Mouse (Mus musculus) heart, postnatal 0 days (tissue): ENCODE data around the gene Gm19410. TPM values are rescaled to one million over a fixed set of nuclear protein-coding genes. Genes with fewer than 3 reads are reported as not detected.
A peak's percentile ranks its signal among the peaks of the same experiment; 100 is the strongest.

Experiments
- ATAC-seq: fragments of 200-750 bp; cut with Nextera tagmentation; 2 replicates; pipeline ENCODE4 v1.8.0; 2017; ENCODE audit warnings: low read depth, moderate number of reproducible peaks, moderate library complexity; ENCODE audit not compliant: insufficient read depth
- DNase-seq: peaks from one replicate; pipeline ENCODE4 v3.0.0-alpha.2; 2016; ENCODE audit warnings: low spot score
- H3K27ac ChIP-seq: fragments of 300-500 bp; sonication (generic); 2 replicates; pipeline ENCODE4 v1.5.1; 2014; ENCODE audit warnings: low read depth, mild to moderate bottlenecking
- H3K27me3 ChIP-seq: fragments of 300-500 bp; sonication (generic); 2 replicates; pipeline ENCODE4 v1.6.1; 2014; ENCODE audit warnings: low read length, mixed read lengths; ENCODE audit not compliant: control insufficient read depth, insufficient read depth
- H3K36me3 ChIP-seq: fragments of 300-500 bp; sonication (generic); replicated peaks from 2 replicates; pipeline ENCODE4 v1.6.1; 2014; ENCODE audit warnings: low read length, mixed read lengths; ENCODE audit not compliant: control insufficient read depth, insufficient read depth
- H3K4me1 ChIP-seq: fragments of 300-500 bp; sonication (generic); 2 replicates; pipeline ENCODE4 v1.6.1; 2014; ENCODE audit warnings: antibody characterized with exemption; ENCODE audit not compliant: control insufficient read depth, insufficient read depth
- H3K4me2 ChIP-seq: fragments of 300-500 bp; sonication (generic); 2 replicates; pipeline ENCODE4 v1.6.1; 2014; ENCODE audit warnings: low read depth, mild to moderate bottlenecking, low read length, moderate library complexity
- H3K4me3 ChIP-seq: fragments of 300-500 bp; sonication (generic); 2 replicates; pipeline ENCODE4 v1.5.1; 2014; ENCODE audit warnings: low read depth, low read length
- H3K9ac ChIP-seq: fragments of 300-500 bp; sonication (generic); replicated peaks from 2 replicates; pipeline ENCODE4 v1.6.1; 2014; ENCODE audit warnings: low read depth, low read length, mixed read lengths
- H3K9me3 ChIP-seq: fragments of 300-500 bp; sonication (generic); replicated peaks from 2 replicates; pipeline ENCODE4 v1.6.1; 2016; ENCODE audit warnings: low read length; ENCODE audit not compliant: control insufficient read depth
- CTCF ChIP-seq: IDR thresholded peaks from 2 replicates; pipeline ENCODE4 v1.5.1; 2016; ENCODE audit warnings: antibody characterized with exemption, control low read depth, low read depth
- EP300 ChIP-seq: IDR thresholded peaks from 2 replicates; pipeline ENCODE4 v1.6.1; 2016; ENCODE audit warnings: antibody characterized with exemption, low read depth
- WGBS: fragments of 180-500 bp; shearing (Covaris S2); extraction: QIAGEN DNeasy Blood & Tissue Kit; methylation state at CpG from one replicate; pipeline ENCODE4 v1.1.7; 2014; 5-methylcytosine and 5-hydroxymethylcytosine counted together
- microRNA-seq: library from miRNA; unstranded; fragments of <30 nt; microRNA quantifications from one replicate; pipeline ENCODE4, GENCODE M21; 2016
- polyA plus RNA-seq: library from polyadenylated mRNA; unstranded; fragments of >200 nt; fragmentation: Nextera tagmentation; extraction: Ambion mirVana; gene quantifications from 2 replicates; pipeline ENCODE4 v1.2.1, GENCODE M21; 2015
- total RNA-seq: library from RNA; depleted of rRNA; stranded (reverse); fragments of >200 nt; gene quantifications from 2 replicates; pipeline ENCODE4 v1.2.3, GENCODE M21; 2014; ENCODE audit warnings: low replicate concordance; rRNA removed

The Gm19410 gene
- total RNA-seq (0.08 TPM in 1 of 2 replicates, not detected in the other), polyA plus RNA-seq (0.07 and 0.18 TPM in 2 replicates)

DNA sequence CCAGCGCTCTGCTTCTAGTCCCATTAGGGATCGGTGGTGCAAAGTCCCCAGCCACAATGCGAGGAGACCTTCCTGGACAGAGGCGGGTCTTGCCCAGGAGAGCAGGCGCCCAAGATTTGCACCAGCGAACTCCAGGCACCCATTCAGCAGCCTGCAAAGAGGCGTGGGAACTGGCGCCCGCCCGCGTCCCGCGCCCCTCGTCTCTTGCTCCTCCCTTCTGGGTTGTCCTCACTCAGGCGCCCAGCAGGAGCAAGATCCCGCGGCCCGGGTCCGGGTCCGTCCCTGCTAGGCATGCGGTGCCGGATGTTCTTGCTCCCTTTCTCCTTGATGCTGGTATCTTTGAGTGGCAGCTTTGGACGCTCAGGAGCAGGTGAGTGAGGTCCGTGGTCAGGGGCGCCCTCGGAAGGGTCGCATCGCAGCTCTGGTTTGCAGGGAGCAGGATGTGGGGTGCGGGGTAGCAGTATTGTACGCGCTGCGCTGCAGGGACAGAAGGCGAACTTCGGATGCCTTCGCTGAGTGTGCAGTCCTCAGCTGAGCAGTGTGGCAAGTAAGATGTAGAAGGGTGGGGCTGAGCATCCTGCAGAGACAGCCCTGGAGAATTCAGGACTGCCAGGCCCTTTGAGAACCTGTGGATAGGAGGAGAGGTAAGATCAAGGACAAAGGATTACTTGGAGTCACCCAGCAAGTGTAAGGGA is at the start of gene Gm19410:
Gene Gm19410 (plus strand): TSS at position 292 of the 695 bp plus-strand sequence.
- 2% methylated on average over 35 of the region's 35 CpGs for WGBS
- TF ChIP-seq EP300 (no peak), CTCF (no peak)
- H3K27ac ChIP-seq = no peak within 1 kb of the TSS
- no peaks in the 10 kb centered on the region for H3K9me3 ChIP-seq
- H3K4me2 ChIP-seq = peak within 1 kb of the TSS; percentile 75
- ATAC-seq (no peak), DNase-seq (peak; percentile 5)
- H3K4me3 ChIP-seq = peak within 1 kb of the TSS; percentile 48
- H3K27me3 ChIP-seq = peaks cover 20% of the 10 kb centered on the region
- H3K36me3 ChIP-seq = no peaks in the 10 kb centered on the region
- H3K9ac ChIP-seq = no peak within 1 kb of the TSS
- H3K4me1 ChIP-seq = peaks cover 8% of the 10 kb centered on the region

DNA sequence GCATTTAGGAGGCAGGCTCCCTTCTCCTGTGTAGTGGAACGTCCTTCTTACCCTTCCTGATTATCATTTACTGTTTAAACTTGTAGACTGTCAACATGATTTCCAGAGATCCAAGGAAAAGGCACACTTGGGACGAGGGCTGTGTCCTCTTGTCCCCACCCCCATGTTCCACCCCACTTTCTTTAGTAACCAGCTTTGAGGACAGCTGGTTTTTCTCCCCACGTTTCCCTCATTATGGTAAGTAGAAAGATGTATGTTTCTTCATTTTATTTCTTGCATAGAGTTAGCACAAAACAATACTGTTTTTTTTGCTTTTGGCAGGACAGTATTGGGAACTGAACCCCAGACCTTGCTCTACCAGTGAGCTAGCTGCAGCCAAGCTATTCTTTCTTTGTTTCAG is 34.8 kb upstream of the Gm19410 start:
- H3K4me3 ChIP-seq = no peak overlapping the region
- H3K9ac ChIP-seq = no peak overlapping the region
- TF ChIP-seq CTCF (no peak), EP300 (no peak)
- 46% methylated on average over 3 of the region's 3 CpGs for WGBS
- no peaks in the 10 kb centered on the region for H3K9me3 ChIP-seq
- no peak overlapping the region for H3K4me2 ChIP-seq
- H3K27me3 ChIP-seq = no peaks in the 10 kb centered on the region
- H3K4me1 ChIP-seq = no peaks in the 10 kb centered on the region
- no peaks in the 10 kb centered on the region for H3K36me3 ChIP-seq
- DNase-seq (no peak), ATAC-seq (no peak)
- H3K27ac ChIP-seq = no peak overlapping the region

- ATAC-seq (no peak), DNase-seq (no peak)
- Histone ChIP-seq H3K27me3 (no peaks in the 10 kb centered on the region), H3K4me2 (no peak overlapping the region), H3K9ac (no peak overlapping the region), H3K9me3 (no peaks in the 10 kb centered on the region), H3K4me3 (no peak overlapping the region), H3K36me3 (no peaks in the 10 kb centered on the region), H3K27ac (no peak overlapping the region), H3K4me1 (no peaks in the 10 kb centered on the region)
- no peak for TF ChIP-seq EP300
- TF ChIP-seq CTCF = peak; percentile 47
- WGBS = 55% methylated on average over 3 of the region's 3 CpGs
These were observed 30.2 kb upstream of the Gm19410 start for GRCm38 (mm10) chr8:35735438-35735837.

DNA sequence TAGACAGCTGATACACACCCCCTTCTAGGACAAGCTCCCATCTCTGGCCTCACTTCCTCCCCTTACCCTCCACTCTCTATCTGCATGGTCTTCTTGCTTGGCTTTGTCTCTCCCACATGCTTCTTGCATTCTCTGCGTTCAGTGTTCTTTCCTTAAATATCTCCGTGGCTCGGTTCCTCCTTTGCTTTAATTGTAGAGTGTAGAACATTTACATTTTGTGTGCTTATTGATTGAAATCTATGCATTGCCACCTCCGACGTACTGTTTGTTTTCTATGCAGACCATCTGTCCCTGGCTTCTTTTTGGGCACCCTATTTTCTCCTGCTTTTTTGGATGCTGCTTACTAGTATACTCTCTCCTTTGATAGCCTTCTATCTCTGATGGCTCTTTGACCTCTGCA is 9.4 kb upstream of the Gm19410 start:
- WGBS = 80% methylated on average over 5 of the region's 5 CpGs
- H3K4me2 ChIP-seq = no peak overlapping the region
- no peak for TF ChIP-seq EP300
- TF ChIP-seq CTCF = no peak
- H3K27ac ChIP-seq = no peak overlapping the region
- DNase-seq = no peak
- no peaks in the 10 kb centered on the region for H3K4me1 ChIP-seq
- ATAC-seq = no peak
- no peak overlapping the region for H3K4me3 ChIP-seq
- no peaks in the 10 kb centered on the region for H3K9me3 ChIP-seq
- H3K36me3 ChIP-seq = no peaks in the 10 kb centered on the region
- H3K27me3 ChIP-seq = no peaks in the 10 kb centered on the region
- H3K9ac ChIP-seq = no peak overlapping the region

DNA sequence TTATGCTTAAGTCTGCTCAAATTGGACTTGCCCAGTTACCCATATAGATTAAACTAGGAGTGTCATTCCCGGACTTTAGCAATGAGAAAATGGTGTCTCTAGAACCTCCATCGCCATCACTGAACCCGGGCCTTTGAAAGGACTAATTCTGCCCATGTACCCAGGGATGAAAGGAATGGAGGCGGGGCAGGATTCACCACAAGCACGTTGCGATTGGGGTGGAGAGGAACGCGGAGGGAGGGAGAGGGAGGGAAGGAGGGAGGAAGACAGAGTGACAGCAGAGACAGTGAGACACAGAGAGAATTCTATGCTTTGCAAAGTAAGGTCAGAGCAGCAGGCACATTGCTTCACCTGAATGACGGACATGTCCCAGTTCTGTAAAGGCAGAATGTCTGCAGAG is 570 bp upstream of the Gm19410 start:
- H3K27ac ChIP-seq = no peak overlapping the region
- no peaks in the 10 kb centered on the region for H3K36me3 ChIP-seq
- H3K9me3 ChIP-seq = no peaks in the 10 kb centered on the region
- DNase-seq (no peak), ATAC-seq (no peak)
- H3K4me1 ChIP-seq = peaks cover 8% of the 10 kb centered on the region
- peak overlapping the region; percentile 75 for H3K4me2 ChIP-seq
- no peak overlapping the region for H3K9ac ChIP-seq
- H3K4me3 ChIP-seq = peak overlapping the region; percentile 48
- TF ChIP-seq CTCF (no peak), EP300 (no peak)
- peaks cover 20% of the 10 kb centered on the region for H3K27me3 ChIP-seq
- 7% methylated on average over 9 of the region's 9 CpGs for WGBS

- 0 out of 2 replicates have a peak, but pooled peaks have one; percentile 14 for ATAC-seq
- 39% methylated on average over 7 of the region's 7 CpGs for WGBS
- no peak overlapping the region for H3K27ac ChIP-seq
These were observed 7.9 kb downstream of the Gm19410 start for GRCm38 (mm10) chr8:35773508-35773907.

More at GRCm38 (mm10) chr8:35773508-35773907, 7.9 kb downstream of the Gm19410 start:
- 0 out of 2 replicates have a peak overlapping the region, but pooled peaks have one; percentile 0 for H3K4me2 ChIP-seq
- H3K9me3 ChIP-seq = no peaks in the 10 kb centered on the region
- no peaks in the 10 kb centered on the region for H3K27me3 ChIP-seq
- TF ChIP-seq EP300 = no peak
- no peak for TF ChIP-seq CTCF
- no peak overlapping the region for H3K4me3 ChIP-seq
- H3K36me3 ChIP-seq = no peaks in the 10 kb centered on the region
- H3K9ac ChIP-seq = no peak overlapping the region
- peaks cover 7% of the 10 kb centered on the region; the same call in 1 of the 2 replicates for H3K4me1 ChIP-seq
- DNase-seq = peak; percentile 5

Small RNA genes within 50 kb of the gene (microRNA-seq; reads per million reads assigned to microRNA genes)
- not detected for gene Gm44474
